Mouse (Mus musculus) stomach, postnatal 0 days (tissue): ENCODE measurements around the gene Med17. TPM values are rescaled to one million over a fixed set of nuclear protein-coding genes. Genes with fewer than 3 reads are reported as not detected.

ENCODE experiments used
- ATAC-seq: fragments of 200-750 bp; cut with Nextera tagmentation; 2 replicates; pipeline ENCODE4 v1.8.0; 2017; ENCODE audit not compliant: low FRiP score, low TSS enrichment
- DNase-seq: peaks from one replicate; pipeline ENCODE4 v3.0.0-alpha.2; 2016; ENCODE audit warnings: low spot score
- H3K27ac ChIP-seq: fragments of 300-500 bp; sonication (generic); replicated peaks from 2 replicates; pipeline ENCODE4 v1.5.1; 2014; ENCODE audit warnings: mild to moderate bottlenecking, control low read depth
- H3K27me3 ChIP-seq: fragments of 300-500 bp; sonication (generic); 2 replicates; pipeline ENCODE4 v1.6.1; 2014; ENCODE audit warnings: low read length; ENCODE audit not compliant: control insufficient read depth, insufficient read depth
- H3K36me3 ChIP-seq: fragments of 300-500 bp; sonication (generic); 2 replicates; pipeline ENCODE4 v1.6.1; 2014; ENCODE audit warnings: low read length, mixed read lengths; ENCODE audit not compliant: control insufficient read depth, insufficient read depth
- H3K4me1 ChIP-seq: fragments of 300-500 bp; sonication (generic); replicated peaks from 2 replicates; pipeline ENCODE4 v1.6.1; 2014; ENCODE audit warnings: antibody characterized with exemption; ENCODE audit not compliant: control insufficient read depth, insufficient read depth
- H3K4me2 ChIP-seq: fragments of 300-500 bp; sonication (generic); replicated peaks from 2 replicates; pipeline ENCODE4 v1.6.1; 2014; ENCODE audit warnings: low read depth, mild to moderate bottlenecking, control low read depth, moderate library complexity
- H3K4me3 ChIP-seq: fragments of 300-500 bp; sonication (generic); 2 replicates; pipeline ENCODE4 v1.5.1; 2014; ENCODE audit warnings: low read depth, low read length, control low read depth
- H3K9ac ChIP-seq: fragments of 300-500 bp; sonication (generic); 2 replicates; pipeline ENCODE4 v1.6.1; 2014; ENCODE audit warnings: mild to moderate bottlenecking, low read length, control low read depth, mixed read lengths
- H3K9me3 ChIP-seq: fragments of 300-500 bp; sonication (generic); 2 replicates; pipeline ENCODE4 v1.6.1; 2016; ENCODE audit warnings: low read length; ENCODE audit not compliant: control insufficient read depth
- CTCF ChIP-seq: IDR thresholded peaks from 2 replicates; pipeline ENCODE4 v1.5.1; 2016; ENCODE audit warnings: antibody characterized with exemption, low read depth, mild to moderate bottlenecking, moderate library complexity
- EP300 ChIP-seq: optimal IDR thresholded peaks from 2 replicates; pipeline ENCODE3; 2016; ENCODE audit warnings: antibody characterized with exemption
- WGBS: fragments of 180-500 bp; shearing (Covaris S2); extraction: QIAGEN DNeasy Blood & Tissue Kit; methylation state at CpG from one replicate; pipeline ENCODE4 v1.1.7; 2014; 5-methylcytosine and 5-hydroxymethylcytosine counted together
- microRNA-seq: library from miRNA; unstranded; fragments of <30 nt; microRNA quantifications from one replicate; pipeline ENCODE4, GENCODE M21; 2016
- polyA plus RNA-seq: library from polyadenylated mRNA; unstranded; fragments of >200 nt; fragmentation: Nextera tagmentation; extraction: Ambion mirVana; gene quantifications from 2 replicates; pipeline ENCODE4 v1.2.1, GENCODE M21; 2015

The Med17 gene
- polyA plus RNA-seq, 1 experiment from 2014 or later, result 20.0 TPM

GRCm38 (mm10) chr9:15232445-15232844 is 47.3 kb downstream of the Med17 start:
- ATAC-seq (no peak), DNase-seq (no peak)
- H3K4me1 ChIP-seq, result no peaks in the 10 kb centered on the region
- H3K27ac ChIP-seq, result no peak overlapping the region
- TF ChIP-seq CTCF, result peak; percentile 33
- TF ChIP-seq EP300, result no peak
- no peaks in the 10 kb centered on the region for H3K9me3 ChIP-seq
- no peak overlapping the region for H3K4me3 ChIP-seq
- H3K36me3 ChIP-seq, result no peaks in the 10 kb centered on the region
- no peak overlapping the region for H3K4me2 ChIP-seq
- no peaks in the 10 kb centered on the region for H3K27me3 ChIP-seq
- no peak overlapping the region for H3K9ac ChIP-seq
- 87% methylated on average over 3 of the region's 3 CpGs for WGBS

GRCm38 (mm10) chr9:15224912-15225311 is 54.8 kb downstream of the Med17 start:
- no peaks in the 10 kb centered on the region for H3K4me1 ChIP-seq
- H3K36me3 ChIP-seq, result no peaks in the 10 kb centered on the region
- H3K9ac ChIP-seq, result no peak overlapping the region
- DNase-seq (no peak), ATAC-seq (no peak)
- H3K27me3 ChIP-seq, result no peaks in the 10 kb centered on the region
- no peaks in the 10 kb centered on the region for H3K9me3 ChIP-seq
- WGBS, result 32% methylated on average over 2 of the region's 2 CpGs
- no peak overlapping the region for H3K4me3 ChIP-seq
- no peak overlapping the region for H3K4me2 ChIP-seq
- H3K27ac ChIP-seq, result no peak overlapping the region
- TF ChIP-seq EP300 (no peak), CTCF (no peak)

- ATAC-seq, result no peak
- Histone ChIP-seq H3K9me3 (no peaks in the 10 kb centered on the region), H3K9ac (no peak overlapping the region), H3K4me3 (no peak overlapping the region), H3K27me3 (no peaks in the 10 kb centered on the region), H3K4me1 (no peaks in the 10 kb centered on the region), H3K4me2 (no peak overlapping the region), H3K27ac (no peak overlapping the region), H3K36me3 (no peaks in the 10 kb centered on the region)
- DNase-seq, result no peak
- TF ChIP-seq CTCF, result no peak
- no peak for TF ChIP-seq EP300
- WGBS, result 81% methylated on average over 1 of the region's 1 CpGs
Observed at GRCm38 (mm10) chr9:15213695-15214094, 66.0 kb downstream of the Med17 start.

GRCm38 (mm10) chr9:15211876-15212275 is 67.9 kb downstream of the Med17 start:
- ATAC-seq (no peak), DNase-seq (no peak)
- Histone ChIP-seq H3K4me1 (no peaks in the 10 kb centered on the region), H3K4me3 (no peak overlapping the region), H3K9ac (no peak overlapping the region), H3K36me3 (no peaks in the 10 kb centered on the region), H3K27me3 (no peaks in the 10 kb centered on the region), H3K27ac (no peak overlapping the region), H3K9me3 (no peaks in the 10 kb centered on the region), H3K4me2 (no peak overlapping the region)
- TF ChIP-seq EP300 (no peak), CTCF (peak; percentile 58)
- WGBS, result 77% methylated on average over 3 of the region's 3 CpGs

Small RNA genes within 50 kb of the gene (microRNA-seq; reads per million reads assigned to microRNA genes)
- gene Gm49349 (not detected), gene mmu-mir-7650 (not detected)

Other genes starting within 250 kb of the Med17 start
- gene Panx1, start 234.5 kb downstream of the Med17 start, polyA plus RNA-seq, result 27.8 and 28.1 TPM in 2 replicates
- gene Hephl1, start 167.8 kb downstream of the Med17 start, polyA plus RNA-seq, result not detected in 2 replicates
- gene Vstm5, start 40.9 kb downstream of the Med17 start, polyA plus RNA-seq, result 19.5 and 20.4 TPM in 2 replicates
- gene Taf1d, start 26.3 kb upstream of the Med17 start, polyA plus RNA-seq, result 39.1 and 41.1 TPM in 2 replicates
- gene 4931406C07Rik, start 26.5 kb upstream of the Med17 start, polyA plus RNA-seq, result 6.6 and 6.7 TPM in 2 replicates
- 4.4 and 4.6 TPM in 2 replicates for gene Cep295, start 77.9 kb upstream of the Med17 start, polyA plus RNA-seq
- 1.4 and 1.9 TPM in 2 replicates for gene Smco4, start 213.5 kb upstream of the Med17 start, polyA plus RNA-seq